Comparison of ENCODE assay signal across 8 mouse cellular contexts in the genomic region with DNA sequence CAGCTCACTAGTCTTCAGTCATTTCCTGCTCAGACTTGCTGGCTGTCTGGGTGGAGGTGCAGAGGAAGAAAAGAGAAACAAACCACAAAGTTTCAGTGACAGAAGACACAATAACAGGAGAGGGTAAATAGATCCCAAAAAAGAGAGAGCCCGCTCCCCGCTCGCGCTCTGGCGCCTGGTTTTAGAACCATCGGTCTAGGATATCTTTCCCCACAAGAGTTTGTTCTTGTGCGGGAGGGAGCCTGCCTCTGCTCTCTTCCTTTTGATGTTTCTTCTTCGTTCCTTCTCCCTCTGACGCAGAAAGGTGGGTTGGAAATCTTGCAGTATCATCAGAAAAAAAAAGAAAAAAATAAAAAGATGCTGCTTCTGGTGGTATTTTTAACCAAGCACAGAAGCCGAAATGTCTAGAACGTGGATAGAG.
DNase-seq lines count a peak whose midpoint lies in the region; ATAC-seq lines count a peak whose summit lies in the region.

No protein-coding gene starts in this region.

- H3K4me3 ChIP-seq in embryonic facial prominence, embryonic 14.5 days (ENCODE audit: low read depth, low read length) = peak overlapping the region; percentile 36
- peak overlapping the region; percentile 23 for H3K4me3 ChIP-seq in intestine, embryonic 15.5 days (replicated peaks)

- peak; percentile 7; the same call in 1 of the 2 replicates for ATAC-seq in embryonic facial prominence, embryonic 14.5 days (ENCODE audit: low read depth)
- ATAC-seq in intestine, embryonic 15.5 days = no peak

- peak; percentile 30 to 45 for DNase-seq in frontal cortex, postnatal 36 days (ENCODE audit: low spot score in 2 of 2)
- no peak for DNase-seq in frontal cortex, postnatal 10 days (ENCODE audit: low spot score in 2 of 2)
- DNase-seq in CD4-positive helper T cell, adult 2 months (ENCODE audit: low read depth, low spot score) = peak; percentile 84
- DNase-seq in embryonic facial prominence, embryonic 14.5 days (ENCODE audit: low spot score) = peak; percentile 52
- peak; percentile 83 for DNase-seq in naive thymus-derived CD4-positive, alpha-beta T cell, adult 2 months (ENCODE audit: low read depth)
- no peak for DNase-seq in urinary bladder, postnatal 36 days (ENCODE audit: low spot score in 2 of 2)
- DNase-seq in urinary bladder, postnatal 10 days (ENCODE audit: low spot score) = no peak

- WGBS in embryonic facial prominence, embryonic 14.5 days = 3% methylated on average over 11 of the region's 11 CpGs
- WGBS in intestine, embryonic 15.5 days = 9% methylated on average over 11 of the region's 11 CpGs

- H3K9ac ChIP-seq in embryonic facial prominence, embryonic 14.5 days (ENCODE audit: low read depth, low read length) = peak overlapping the region; percentile 64
- H3K9ac ChIP-seq in intestine, embryonic 15.5 days = peak overlapping the region; percentile 43; the same call in 1 of the 2 replicates

- H3K4me1 ChIP-seq in embryonic facial prominence, embryonic 14.5 days (ENCODE audit: control insufficient read depth, insufficient read depth, low read length) = peaks cover 15% of the 10 kb centered on the region
- H3K4me1 ChIP-seq in intestine, embryonic 15.5 days (replicated peaks) = peaks cover 27% of the 10 kb centered on the region

- H3K27me3 ChIP-seq in embryonic facial prominence, embryonic 14.5 days (replicated peaks; ENCODE audit: control insufficient read depth, insufficient read depth, low read length) = no peaks in the 10 kb centered on the region
- no peaks in the 10 kb centered on the region for H3K27me3 ChIP-seq in intestine, embryonic 15.5 days (replicated peaks)

- peaks cover 5% of the 10 kb centered on the region; the same call in 1 of the 2 replicates for H3K9me3 ChIP-seq in embryonic facial prominence, embryonic 14.5 days (ENCODE audit: control insufficient read depth, low read length)
- no peaks in the 10 kb centered on the region for H3K9me3 ChIP-seq in intestine, embryonic 15.5 days

- peak overlapping the region; percentile 73 for H3K4me2 ChIP-seq in embryonic facial prominence, embryonic 14.5 days (ENCODE audit: low read depth, low read length)
- H3K4me2 ChIP-seq in intestine, embryonic 15.5 days (replicated peaks) = peak overlapping the region; percentile 72

- H3K27ac ChIP-seq in embryonic facial prominence, embryonic 14.5 days (replicated peaks; ENCODE audit: low read depth, low read length) = peak overlapping the region; percentile 89
- H3K27ac ChIP-seq in intestine, embryonic 15.5 days = peak overlapping the region; percentile 14; the same call in 1 of the 2 replicates

- no peaks in the 10 kb centered on the region for H3K36me3 ChIP-seq in embryonic facial prominence, embryonic 14.5 days (ENCODE audit: control insufficient read depth, insufficient read depth, low read length)
- no peaks in the 10 kb centered on the region for H3K36me3 ChIP-seq in intestine, embryonic 15.5 days

Comparison
In these comparisons a context has a peak if more than half of its experiments do, and no peak if none do; other contexts are left out.
1. DNase-seq: peak in frontal cortex, postnatal 36 days (2 of 2), CD4-positive helper T cell, adult 2 months (single experiment), embryonic facial prominence, embryonic 14.5 days (single experiment) and naive thymus-derived CD4-positive, alpha-beta T cell, adult 2 months (single experiment); none in frontal cortex, postnatal 10 days (0 of 2), urinary bladder, postnatal 36 days (0 of 2) and urinary bladder, postnatal 10 days (single experiment).